Mouse (Mus musculus) T-helper 2 cell (primary cell): ENCODE measurements around the gene Cwf19l1.

Experiments used
- in situ Hi-C: fragments of 300-600 bp; cut with MboI, MseI; formaldehyde crosslinking; loops from one replicate; pipeline ENCODE4 v1.15.1; 2025; ENCODE audit warnings: high pct_unique_total_duplicates

Gene Cwf19l1

DNA sequence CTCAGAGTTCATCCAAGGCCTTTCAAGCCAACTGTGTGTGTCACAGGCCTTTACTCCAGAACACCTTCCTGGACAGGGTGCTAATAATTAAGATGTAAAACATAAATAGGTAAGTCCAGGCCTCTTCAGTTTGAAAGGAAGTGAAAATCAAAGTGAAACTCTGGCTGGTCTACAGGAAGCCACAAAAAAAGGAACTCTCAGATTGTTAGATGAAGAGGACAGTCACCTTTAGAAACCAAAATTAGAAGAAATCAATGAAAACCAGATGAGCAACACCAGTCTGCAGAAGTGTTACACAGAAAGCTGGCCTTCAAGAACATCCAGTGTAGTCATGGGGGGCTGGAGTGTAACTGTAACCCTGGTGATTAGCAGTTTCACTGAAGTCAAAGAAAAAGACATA is 17.9 kb downstream of the Cwf19l1 start:
- in situ Hi-C loops, result no loop called here

DNA sequence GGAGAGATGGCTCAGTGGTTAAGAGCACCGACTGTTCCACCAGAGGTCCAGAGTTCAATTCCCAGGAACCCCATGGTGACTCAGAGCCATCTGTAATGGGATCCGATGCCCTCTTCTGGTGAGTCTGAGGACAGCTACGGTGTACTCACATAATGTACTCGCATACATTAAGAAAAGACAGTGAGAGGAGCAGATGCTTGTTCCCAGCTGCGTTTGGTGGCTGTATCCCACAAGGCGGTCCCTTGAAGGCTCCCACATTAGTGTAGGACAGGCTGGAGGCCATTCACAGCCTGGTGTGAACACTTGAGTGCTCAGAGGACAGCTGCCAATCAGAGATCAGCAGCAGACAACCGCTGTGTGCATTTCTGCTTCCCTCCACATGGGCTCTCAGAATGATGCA is 24.0 kb downstream of the Cwf19l1 start:
- in situ Hi-C loops, result no loop called here

DNA sequence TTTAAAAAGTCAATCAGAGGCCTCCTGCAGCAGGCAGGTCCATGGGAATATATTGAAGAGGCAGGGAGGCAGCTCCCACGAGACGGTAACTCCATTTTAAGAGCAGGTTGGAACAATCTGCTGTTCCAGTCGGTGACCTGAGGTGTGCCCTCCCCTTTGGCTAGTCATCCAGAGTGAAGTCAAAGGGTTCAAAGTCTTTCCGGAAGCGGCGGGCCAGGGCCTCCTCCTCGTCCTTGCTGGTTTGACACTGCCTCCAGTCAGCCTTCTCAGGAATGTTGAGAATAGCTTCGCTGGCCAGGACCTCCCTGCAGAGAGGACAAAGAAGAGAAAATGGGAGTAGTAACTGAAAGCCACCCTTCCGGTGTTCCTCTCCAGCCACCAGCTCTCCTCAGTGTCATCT is 25.3 kb downstream of the Cwf19l1 start:
- in situ Hi-C loops, result no loop called here

DNA sequence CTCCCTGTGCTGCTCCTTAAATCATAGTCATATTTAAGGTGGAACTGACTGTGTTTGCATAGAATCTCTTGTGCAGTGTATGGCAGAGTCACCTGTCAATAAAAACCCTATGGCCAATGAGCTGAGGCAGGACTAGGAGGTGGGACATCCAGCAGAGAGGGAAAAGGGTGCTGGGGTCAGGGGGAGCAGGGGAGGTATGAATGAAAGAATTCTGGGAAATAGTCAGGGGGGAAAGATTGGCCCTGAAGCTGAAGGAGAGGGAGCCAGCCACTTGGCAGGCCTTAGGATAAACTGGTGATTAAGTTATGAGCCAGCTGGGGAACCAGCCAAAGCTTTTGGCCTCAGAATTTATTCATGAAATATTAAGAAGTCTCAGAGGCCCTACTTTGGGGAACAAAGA is 26.7 kb downstream of the Cwf19l1 start:
- in situ Hi-C loops, result no loop called here

DNA sequence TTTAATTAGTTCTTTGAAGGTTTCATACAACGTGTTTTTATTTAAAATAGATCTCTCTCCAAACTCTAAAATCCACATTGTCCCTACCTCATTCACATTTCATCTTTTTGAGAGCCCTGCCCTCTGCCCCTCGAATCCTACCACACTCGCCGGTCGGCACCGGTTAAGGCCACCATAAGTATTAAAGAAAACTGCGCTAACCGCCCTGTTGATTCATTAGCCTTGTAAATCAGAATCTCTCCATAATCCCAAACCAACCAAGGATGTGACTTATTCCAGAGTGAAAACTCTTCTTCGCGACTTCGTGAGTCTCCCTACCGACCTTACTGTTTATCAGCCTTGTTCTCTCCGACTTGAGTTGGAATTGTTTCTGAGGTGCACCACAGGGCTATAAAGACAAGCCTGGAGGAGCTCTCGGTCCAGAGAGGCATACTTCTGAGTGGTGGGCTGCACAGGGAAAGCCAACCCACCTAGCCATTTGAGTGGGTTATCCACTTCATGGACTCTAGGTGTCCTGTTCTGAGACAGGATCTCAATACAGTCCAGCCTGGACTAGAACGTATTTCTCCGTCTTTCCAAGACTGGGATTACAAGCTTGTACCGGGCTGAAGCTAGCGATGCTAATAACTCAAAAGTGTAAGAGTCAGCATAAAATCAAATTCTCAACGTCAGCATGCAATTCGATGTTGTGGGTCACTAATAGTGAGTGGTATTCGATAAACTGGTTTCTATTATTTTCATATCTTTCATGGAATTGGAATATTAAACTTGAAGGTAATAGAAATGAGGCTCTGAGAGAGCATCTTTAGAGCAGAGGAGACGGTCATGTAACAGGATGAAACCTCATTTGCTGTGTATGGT is 27.8 kb downstream of the Cwf19l1 start:
- in situ Hi-C loops, result no loop called here

DNA sequence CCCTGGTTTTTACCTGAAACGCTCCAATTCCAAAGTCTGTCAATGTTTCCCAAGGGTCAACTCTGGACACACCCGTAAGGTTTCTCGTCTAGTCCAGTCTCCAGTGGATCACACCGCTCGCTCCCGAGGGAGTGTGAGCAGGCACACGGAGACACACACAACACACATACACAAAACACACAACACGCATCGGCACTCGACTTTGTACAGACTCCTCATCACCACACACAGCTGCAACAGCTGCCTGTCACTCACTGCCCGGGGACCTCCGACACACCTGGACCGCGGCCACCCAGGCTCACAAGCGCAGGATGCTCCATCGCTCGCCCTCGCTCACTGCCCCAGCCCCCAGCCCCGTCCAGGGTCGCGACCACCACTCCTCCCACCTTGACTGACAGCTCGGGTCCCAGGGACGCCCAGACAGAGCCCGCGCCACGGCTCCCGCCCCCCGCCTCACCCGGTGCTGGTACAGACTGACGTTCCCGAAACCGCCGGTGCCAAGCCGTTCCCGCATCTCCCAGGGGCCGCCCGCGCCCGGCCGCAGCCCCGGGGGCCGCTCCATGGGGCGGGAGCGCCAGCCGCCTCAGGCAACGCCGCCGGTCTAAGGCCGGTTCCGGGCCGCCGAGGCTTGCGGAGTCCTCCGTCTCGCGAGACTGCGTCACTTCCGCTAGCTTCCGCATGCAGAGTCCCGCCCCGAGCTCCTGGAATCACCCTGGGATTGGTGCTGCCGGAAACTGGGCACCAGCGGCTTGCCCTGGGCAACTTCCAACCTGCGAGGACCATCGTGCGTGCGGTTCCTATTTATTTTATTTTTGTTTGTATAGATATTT is 28.6 kb downstream of the Cwf19l1 start, which contains the start of gene Chuk:
TSS of gene Chuk (minus strand) at position 650 of the 830 bp plus-strand sequence.
- in situ Hi-C loops, result no loop called here

DNA sequence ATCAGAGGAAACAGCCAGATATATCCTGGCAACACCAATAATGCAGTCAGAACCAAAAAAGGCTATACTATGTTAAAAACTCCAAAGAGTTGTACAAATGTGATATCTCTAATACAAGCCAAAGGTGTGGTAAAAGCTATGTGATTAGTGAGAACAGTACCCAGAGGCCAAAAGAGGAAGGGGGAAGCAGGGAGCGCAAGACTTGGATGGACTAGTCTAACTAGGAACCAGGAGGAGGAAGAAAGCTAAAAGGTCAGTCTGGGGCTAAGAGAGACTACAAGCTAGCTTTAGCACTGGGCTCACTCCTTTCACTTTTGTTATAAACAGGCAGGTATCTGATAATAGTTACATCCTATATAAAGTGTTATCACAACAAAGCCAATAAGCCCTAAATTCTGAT is 31.3 kb downstream of the Cwf19l1 start:
- in situ Hi-C loops, result no loop called here

DNA sequence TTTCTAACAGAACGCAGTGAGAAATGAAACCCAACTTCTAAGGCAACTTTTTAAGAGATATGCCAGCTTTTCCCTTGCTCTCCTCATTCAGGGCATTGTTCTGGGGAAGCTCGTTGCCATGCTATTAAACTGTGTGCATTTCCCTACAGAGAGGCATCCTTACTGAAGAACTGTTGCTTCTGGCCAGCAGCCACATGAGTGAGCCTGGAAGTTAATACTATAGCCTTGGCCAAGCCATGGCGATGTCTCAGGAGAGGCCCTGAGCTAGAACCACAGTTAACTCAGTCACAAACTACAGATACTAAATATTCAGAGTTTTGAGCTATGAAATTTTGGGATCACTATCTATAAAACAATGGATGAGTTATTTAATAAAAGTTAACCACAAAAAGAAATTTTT is 32.7 kb downstream of the Cwf19l1 start:
- in situ Hi-C loops, result no loop called here

DNA sequence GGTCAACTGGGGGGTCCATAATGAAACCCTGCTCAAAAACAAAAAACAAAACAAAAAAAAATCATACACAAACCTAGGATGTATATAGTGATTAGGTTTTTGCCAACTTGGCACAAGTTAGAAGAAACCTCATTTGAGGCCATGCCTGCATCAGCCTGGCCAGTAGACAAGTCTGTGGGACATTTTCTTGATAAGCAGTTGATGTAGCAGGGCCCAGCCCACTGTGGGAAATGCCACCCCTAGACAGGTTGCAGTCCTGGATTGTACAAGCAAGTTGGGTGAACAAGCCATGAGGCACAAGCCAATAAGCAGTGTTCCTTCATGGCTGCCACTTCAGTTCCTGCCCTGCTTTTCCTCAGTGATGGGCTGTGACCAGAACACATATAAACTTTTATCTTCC is 34.8 kb downstream of the Cwf19l1 start:
- in situ Hi-C loops, result no loop called here

DNA sequence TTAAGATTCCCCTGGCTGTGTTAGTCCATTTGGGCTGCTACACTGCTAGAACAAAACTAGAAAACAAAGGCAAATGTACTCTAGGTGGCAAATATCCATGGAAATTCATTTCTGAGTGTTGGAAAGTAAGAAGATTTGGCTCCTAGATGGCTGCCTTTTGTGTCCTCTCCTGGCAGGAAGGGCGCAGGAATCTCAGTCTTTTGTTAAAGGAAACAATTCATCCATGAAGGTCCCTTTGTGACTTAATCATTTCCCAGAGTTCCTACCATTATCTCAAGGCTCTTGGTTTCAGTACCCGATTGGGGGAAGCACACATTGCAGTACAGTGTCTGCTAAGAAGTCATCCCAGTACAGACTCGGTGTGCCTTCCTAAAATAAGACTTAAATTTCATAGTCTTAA is 49.4 kb downstream of the Cwf19l1 start:
- in situ Hi-C loops, result no loop called here

DNA sequence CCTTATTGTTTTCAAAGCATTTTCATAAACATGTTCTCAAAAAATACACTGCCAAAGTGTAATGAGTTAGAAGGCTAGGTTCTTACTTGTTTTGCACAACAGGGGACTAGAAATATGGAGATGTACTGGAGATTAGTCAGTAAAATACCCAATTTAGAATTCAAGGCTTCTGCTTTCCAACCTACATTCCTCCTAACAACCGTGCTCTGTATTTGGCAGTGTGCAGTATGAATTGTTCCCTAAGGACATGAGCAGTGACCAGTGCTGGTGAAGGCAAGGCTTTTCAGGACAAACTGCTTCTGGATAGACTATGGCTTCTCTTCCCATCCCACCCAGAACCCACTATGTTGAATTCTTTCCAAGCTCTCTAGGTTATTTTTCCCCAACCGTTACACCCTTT is 54.8 kb downstream of the Cwf19l1 start:
- in situ Hi-C loops, result no loop called here

DNA sequence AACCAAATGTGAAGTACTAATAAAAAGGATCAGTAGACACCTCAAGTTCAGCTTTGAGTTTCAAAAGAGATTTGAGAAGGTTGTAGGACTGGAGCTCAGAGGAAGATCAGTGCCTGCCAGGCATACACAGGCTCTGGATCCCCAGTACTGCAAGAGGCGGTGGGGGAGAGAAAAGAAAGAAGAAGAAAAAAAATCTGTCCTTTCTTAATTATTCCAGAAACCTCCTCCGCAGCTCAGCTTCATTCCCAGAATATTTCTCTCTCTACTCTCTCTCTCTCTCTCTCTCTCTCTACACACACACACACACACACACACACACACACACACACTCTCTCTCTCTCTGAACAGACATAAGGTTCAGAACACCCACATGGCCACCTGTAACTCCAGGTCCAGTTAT is 55.7 kb downstream of the Cwf19l1 start:
- in situ Hi-C loops, result no loop called here

DNA sequence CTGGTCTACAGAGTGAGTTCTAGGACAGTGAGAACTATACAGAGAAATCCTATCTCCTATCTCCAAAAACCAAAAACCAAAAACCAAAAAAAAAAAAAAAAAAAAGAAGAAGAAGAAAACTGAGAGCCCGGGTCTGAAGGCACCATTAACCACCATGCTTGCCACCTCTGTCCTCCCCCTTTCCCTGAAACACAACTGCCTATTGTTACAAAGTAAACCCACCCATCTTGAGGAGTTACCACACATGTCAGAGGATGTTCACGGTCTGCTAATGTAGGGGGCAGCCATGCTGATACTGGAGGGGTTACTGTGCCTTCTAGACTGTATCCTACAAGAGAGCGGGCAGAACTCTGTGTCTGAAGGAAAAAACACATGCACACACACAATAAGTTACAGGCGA is 58.7 kb downstream of the Cwf19l1 start:
- in situ Hi-C loops, result no loop called here

DNA sequence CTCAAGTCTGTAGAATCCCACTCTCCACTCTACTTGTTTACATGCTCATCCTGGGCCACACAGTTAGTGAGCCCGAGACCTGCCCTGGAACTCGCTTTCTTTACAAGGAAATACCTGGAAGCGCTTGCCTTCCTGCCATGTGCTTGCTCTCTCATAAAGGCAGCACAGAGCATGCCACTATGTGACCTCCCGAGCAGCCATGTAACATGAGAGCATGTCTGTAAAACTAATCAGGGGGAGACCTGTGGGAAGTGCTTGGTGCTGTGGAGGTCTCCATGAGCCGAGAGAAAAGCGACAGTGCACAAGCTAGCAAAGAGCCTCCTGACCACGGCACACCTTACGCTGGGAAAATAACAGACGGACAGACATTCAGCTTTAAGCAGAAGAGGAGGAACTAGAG is 59.2 kb downstream of the Cwf19l1 start:
- in situ Hi-C loops, result no loop called here

DNA sequence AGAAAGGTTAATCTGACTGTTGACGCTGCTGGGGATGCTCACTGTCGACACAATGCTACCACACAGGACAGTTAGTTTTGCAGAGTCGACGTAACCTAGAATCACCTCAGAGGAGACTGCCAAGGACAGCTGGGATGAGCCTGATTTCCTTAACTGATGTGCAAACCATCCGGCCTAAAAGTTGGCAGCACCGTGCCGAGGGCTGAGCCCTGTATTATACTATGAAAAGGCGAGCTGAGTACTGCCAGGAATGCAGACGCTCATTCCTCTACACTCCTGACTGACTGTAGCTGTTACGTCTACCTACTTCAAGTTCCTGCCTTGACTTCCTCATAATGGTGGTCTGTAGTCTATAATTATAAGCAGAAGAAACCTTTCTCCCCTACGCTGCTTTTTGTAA is 60.7 kb downstream of the Cwf19l1 start:
- in situ Hi-C loops, result no loop called here

DNA sequence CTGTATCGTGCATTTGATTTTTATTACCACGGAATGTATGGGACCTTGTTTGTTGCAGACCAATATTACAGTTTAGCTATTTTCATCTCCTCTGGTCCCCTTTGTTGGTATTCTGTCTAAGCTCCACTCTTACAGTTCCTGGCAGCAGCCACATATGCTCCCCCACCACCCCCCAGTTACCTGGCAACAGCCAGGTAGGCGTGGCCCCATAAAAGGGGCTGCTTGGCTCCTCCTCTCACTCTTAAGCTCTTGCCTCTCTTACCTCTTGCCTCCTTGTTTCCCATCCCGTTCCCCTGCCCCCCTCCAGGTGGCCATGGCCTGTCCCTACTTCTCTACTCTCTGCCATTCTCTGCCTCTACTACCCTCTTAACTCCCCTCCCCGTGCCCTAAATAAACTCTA is 64.5 kb downstream of the Cwf19l1 start:
- in situ Hi-C loops, result no loop called here

DNA sequence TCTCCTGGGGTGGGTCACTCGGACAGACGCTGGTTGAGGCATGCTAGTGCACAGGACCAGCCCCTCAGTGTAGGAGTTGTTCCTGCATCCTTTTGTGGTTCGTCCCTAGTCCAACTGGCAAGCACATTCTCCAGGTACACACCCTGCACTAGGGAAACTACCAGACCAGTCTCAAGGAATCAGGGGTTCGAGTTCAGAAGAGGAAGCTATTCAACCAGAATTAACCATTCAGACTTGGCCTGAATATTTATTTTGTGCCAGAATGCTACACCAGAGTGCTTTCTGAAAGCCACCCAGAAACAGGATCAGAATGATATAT is 65.8 kb downstream of the Cwf19l1 start:
- in situ Hi-C loops, result no loop called here

DNA sequence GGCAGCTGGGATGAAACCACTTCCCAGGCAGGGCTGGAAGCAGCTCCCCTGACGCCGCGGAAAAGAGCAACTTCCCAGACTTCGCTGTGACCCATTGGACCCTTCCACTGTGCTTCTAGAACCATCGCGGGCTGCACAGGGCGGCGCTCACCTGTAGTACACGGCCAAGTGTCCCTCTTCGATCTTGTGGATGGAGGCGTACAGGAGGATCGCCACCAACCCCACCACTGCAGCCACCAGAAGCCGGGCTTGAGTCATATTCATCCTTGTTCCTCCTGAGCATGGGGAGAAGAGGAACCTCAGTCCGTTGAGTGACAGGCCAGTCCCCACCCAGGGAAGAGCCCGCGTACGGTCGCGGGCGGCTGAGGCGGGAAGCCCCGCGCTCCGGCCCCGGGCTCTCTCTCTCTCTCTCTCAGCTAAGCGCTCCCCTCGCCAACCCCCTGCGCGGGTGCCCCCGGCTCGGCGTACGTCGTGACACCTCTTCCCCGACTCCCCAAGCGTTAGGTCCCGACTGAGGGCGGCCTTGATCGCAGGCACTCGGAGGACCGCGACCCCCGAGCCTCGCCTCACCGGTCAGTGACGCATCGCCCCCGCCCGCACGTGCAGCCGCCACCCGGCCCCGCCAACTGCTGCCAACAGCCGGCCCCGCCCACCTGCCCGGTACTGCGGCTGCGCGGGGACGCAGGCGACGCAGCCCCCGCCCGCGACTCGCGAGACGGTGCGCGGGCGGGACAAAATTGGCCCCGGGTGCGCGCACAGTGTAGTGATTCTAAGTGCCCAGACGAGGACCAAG is 66.4 kb downstream of the Cwf19l1 start, which contains the start of gene Erlin1:
TSS of gene Erlin1 (minus strand) at position 665 of the 793 bp plus-strand sequence.
- in situ Hi-C loops, result no loop called here

DNA sequence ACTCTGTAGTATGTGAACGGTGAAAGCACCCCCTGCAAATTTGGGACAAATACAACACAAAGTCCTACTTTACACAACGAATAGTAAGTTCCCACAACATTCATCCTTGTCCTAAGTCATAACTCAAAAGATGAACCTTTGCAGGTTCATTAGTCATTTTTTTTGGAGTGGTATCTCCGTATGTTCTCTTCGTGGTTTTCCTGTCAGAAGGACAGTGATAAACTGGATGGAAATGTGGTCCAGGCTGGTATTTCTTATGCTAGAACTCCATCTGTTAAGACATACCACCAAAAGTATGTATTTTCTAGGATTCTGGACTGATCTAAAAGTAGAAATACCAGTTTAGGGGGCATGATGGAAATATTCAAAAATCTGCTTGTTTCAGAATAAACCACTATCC is 67.4 kb downstream of the Cwf19l1 start:
- in situ Hi-C loops, result no loop called here

DNA sequence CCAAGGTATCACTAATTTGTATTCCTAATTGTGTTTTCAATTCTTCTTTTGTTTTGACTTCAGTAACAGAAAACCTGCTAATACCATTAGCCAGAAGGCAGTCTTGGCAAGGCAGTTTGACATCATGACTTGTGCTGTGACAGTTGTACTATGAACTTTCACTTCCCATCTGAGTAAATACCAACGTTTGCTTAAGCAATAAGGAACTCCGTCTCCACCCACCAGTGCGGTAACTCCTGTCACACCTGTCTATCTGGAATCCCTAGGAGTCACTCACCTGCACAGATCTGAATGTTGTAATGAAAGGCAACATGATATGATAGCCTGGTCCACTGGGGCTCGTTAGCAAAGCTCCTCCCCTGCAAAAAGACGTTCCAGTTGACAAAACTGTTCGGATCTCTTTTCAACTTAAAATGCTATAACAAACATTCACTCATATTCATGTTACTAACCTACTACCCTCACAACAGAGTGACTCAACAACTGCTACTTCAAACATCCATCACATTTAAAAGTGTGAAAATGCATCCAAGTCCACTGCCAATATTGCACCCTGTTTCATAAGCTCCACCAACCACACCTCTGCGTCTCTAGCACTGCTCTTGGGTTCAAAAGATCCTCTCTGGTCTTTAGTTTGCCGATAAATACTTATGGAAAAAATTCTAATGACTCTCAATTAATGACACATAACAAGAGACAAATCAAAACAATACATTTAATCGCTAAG is 68.2 kb downstream of the Cwf19l1 start:
- in situ Hi-C loops, result no loop called here

DNA sequence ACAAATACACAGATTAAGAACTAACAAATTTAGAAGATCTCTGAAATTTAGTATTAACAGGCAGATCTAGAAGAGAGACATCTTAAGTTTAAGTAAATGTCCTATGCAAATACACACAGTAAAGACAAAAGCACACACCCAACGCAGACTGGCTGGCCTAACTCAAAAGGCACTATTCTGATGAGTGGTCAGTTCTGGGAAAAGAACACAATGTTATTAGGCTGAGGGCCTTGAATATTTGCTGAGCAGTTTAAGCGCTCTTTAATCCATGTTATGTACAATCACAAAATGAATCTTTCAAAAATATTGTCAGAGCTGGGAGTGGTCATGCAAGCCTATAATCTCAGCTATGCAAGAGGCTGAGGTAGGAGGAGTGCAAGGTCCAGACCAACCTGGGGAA is 70.9 kb downstream of the Cwf19l1 start:
- in situ Hi-C loops, result no loop called here

DNA sequence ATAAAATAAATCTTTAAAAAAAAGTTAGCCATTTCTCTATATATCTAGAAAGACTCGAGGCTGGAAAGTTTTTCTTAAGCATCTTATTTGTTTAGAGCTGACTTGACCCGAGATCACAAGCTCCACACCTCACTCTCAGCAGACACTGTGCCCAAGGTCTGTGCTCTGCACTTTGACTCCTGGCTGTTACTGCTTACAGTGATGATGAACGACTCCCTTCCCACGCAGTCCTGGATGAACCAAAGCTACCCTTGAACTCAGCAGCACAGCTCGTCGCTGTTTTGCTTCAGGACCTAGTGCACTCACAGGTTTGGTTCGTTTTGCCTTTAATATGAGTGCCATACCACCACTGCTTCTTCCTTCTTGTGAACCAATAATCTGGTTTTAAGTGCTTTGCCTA is 71.9 kb downstream of the Cwf19l1 start:
- in situ Hi-C loops, result no loop called here
